Mouse (Mus musculus) mouse embryonic stem cell (cell line): ENCODE measurements around the gene Adgrl3.
"Not testable (repeated sequence)": the region's sequence is repeated elsewhere in the genome, so short reads cannot be mapped to it uniquely, and the experiment has no call there.

ENCODE experiments used
- in situ Hi-C, 2 experiments: fragments of 300-500 bp; cut with MboI; formaldehyde crosslinking; loops; 1 replicate in 1 of 2; 3 replicates in 1 of 2; pipeline ENCODE4 v1.14.3; 2019 to 2020; ENCODE audit warnings: low sequenced_read_pairs in 2 of 2, low pct_unique_long_range_greater_than_20kb in 1 of 2, mixed read lengths in 1 of 2; ENCODE audit not compliant: unreplicated experiment in 1 of 2

Adgrl3 gene

GRCm38 (mm10) chr5:81480911-81481310 lies 461.0 kb downstream of the Adgrl3 start:
- in situ Hi-C loops = no loop called here

DNA sequence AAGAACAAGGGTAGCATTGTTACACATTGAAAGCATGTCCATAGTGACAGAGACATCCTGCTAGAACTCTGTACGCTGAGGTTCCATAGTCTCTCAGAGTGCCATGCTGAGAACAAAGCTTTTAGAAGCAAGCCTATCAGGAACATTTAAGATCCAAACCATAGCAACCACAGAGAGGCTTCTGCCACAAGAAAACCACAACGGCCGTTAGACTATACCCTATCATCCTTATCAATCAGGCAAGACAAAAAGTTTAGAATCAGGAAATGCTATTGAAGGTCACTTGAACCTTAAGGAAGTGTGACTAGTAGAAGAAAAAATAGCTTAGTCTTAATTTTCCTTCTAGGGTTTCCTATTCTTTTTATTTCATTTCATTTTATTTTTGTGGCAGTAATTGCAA lies 464.0 kb downstream of the Adgrl3 start:
- in situ Hi-C loops = no loop called here

GRCm38 (mm10) chr5:81501076-81501475 lies 481.1 kb downstream of the Adgrl3 start:
- in situ Hi-C loops = no loop called here

GRCm38 (mm10) chr5:81518720-81519496 lies 499.0 kb downstream of the Adgrl3 start:
- in situ Hi-C loops = no loop called here

GRCm38 (mm10) chr5:81519497-81520382 lies 499.8 kb downstream of the Adgrl3 start:
- in situ Hi-C loops = no loop called here

GRCm38 (mm10) chr5:81522760-81523159 lies 502.8 kb downstream of the Adgrl3 start:
- in situ Hi-C loops = no loop called here

GRCm38 (mm10) chr5:81524532-81524961 lies 504.6 kb downstream of the Adgrl3 start:
- in situ Hi-C loops = no loop called here

DNA sequence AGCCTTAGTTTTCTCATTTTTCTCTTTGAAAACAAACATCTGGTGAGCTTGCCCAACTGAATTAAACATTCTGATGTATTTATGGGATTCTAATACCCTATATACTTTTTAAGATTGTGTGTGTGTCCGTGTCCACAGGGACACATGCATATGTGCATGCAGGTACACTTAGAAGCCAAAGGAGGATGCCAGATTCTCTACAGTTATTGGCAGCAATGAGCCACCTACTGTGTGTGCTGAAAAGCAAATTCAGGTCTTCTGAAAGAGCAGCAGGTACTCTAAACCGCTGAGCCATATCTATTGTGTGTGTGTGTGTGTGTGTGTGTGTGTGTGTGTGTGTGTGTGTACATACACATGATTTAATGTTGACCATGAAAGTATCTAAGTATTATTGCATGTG lies 505.4 kb downstream of the Adgrl3 start:
- in situ Hi-C loops = no loop called here

DNA sequence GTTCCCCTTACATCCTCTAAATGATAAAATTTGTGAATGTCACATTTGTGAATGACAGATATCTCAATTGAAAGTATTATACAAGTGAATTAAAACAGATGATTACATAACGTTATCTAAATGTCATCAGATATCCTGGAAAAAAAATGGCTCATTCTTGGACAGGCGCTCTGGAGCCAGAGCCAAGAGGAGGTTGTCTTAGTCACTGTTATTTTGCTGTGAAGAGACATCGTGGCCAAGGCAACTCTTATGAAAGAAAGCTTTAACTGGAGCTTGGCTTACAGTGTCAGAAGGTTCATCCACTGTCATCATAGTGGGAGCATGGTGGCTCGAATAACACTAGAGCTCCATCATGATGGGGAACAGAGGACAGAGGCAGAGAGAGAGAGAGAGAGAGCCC lies 511.7 kb downstream of the Adgrl3 start:
- in situ Hi-C loops = no loop called here

DNA sequence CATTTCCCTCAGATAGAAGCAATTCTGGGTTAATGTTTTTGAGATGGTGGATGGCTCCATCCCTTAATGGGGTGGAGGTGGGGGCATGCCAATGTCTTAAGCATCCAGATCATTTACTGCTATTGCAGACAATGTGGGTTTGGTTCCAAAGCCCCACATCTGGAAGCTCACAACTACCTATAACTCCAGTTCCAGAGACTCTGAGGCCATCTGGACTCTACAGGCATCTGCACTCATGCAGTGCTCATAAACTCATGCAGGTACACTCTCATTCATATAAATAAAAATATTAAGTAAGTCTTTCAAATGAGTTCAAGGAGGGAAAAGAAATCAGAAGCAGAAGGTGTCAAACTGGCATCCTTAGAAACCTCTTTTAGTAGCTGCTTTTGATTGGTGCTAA lies 530.3 kb downstream of the Adgrl3 start:
- in situ Hi-C loops = no loop called here

- in situ Hi-C loops = not testable (repeated sequence)
These were observed 535.2 kb downstream of the Adgrl3 start for GRCm38 (mm10) chr5:81555149-81555548.

DNA sequence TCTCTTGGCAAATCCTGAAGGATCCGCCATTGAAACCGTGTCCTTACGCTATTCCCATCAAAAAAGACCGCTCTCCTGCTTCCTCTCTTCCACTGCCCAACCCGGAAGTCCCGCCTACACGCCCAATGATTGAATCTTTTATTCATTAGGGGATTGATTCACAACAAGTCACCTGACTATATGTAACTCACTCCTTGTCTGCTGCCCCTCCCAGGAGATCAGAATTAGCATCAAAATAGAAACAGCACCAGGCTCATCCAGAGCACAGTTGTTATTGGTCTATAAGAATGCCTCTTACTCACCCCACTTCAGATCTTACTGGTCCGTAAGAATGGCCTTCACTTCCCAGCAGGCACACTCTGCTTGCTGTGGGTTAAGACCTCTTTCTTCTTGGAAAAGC lies 536.1 kb downstream of the Adgrl3 start:
- in situ Hi-C loops = no loop called here

DNA sequence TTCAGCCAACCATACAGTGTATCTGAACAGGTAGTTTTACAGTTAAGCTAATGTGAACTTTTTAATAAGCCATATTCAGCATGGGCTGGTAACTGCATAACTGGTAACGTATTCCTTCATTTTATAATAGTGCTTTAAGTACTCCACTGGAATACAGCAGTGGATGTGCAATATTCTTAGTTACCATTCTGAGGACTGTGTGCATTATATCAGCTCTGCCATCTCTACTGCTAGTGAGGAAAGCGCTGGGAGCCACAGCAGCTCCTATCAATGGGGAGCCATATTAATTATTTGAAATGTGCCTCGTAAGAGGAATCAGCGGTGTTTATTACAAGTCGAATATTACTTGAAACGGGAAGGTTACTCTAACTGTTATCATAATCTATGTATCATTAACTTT lies 539.0 kb downstream of the Adgrl3 start:
- in situ Hi-C loops = no loop called here

GRCm38 (mm10) chr5:81564294-81564693 lies 544.4 kb downstream of the Adgrl3 start:
- in situ Hi-C loops = no loop called here

- in situ Hi-C loops = no loop called here
These were observed 546.6 kb downstream of the Adgrl3 start for GRCm38 (mm10) chr5:81566577-81566976.

DNA sequence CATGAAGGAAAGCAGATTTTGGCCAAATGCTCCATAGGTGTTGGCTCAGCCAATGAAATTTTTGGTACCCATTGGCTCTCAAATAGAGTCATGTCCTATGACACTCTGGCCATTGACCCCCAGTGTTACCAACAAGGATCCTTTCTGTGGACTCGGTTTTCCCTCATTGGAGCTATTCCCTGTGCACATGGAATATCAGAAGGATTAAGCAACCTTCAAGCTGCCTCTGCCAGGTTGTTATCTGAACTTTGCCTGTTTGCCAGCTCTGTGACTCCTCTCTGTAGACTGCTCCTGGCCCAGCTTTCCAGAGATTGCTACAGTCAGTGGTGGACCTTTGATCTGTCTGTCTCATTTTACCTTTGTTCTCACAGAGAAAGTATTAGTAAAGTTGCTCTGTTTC lies 548.8 kb downstream of the Adgrl3 start:
- in situ Hi-C loops = no loop called here

- in situ Hi-C loops = no loop called here
These were observed 562.9 kb downstream of the Adgrl3 start for GRCm38 (mm10) chr5:81582886-81583285.

DNA sequence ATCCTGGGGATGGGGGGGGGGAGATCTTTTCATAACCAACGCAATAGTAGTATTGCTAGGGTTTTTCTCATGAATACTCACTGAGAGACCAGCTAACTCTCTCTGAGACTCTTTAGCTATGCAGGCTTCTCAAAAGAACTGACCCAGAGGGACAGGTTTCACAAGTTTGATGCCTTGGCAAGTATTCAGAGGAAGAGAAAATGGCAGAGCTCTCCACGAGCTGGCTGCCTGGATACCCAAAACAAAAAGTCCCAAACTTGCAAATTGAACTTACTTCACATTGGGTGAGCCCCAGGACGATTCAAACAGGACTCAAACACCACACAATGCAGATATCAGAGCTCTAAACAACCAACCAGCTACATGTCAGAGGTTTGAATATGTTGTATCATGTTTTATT lies 563.5 kb downstream of the Adgrl3 start:
- in situ Hi-C loops = no loop called here

- in situ Hi-C loops = no loop called here
These were observed 565.0 kb downstream of the Adgrl3 start for GRCm38 (mm10) chr5:81584945-81585344.
